Mouse (Mus musculus) heart, embryonic 10.5 days (tissue): ENCODE data around the gene Phf13. TPM values are rescaled to one million over a fixed set of nuclear protein-coding genes. Genes with fewer than 3 reads are reported as not detected.
A peak's percentile ranks its signal among the peaks of the same experiment; 100 is the strongest.

ENCODE experiments used
- DNase-seq: peaks from one replicate; pipeline ENCODE4 v3.0.0-alpha.2; 2017; ENCODE audit warnings: low spot score
- H3K27ac ChIP-seq: fragments of 300-500 bp; sonication (generic); 2 replicates; pipeline ENCODE4 v1.5.1; 2016; ENCODE audit warnings: mild to moderate bottlenecking
- H3K27me3 ChIP-seq: fragments of 300-500 bp; sonication (generic); 2 replicates; pipeline ENCODE4 v1.6.1; 2016; ENCODE audit warnings: mild to moderate bottlenecking; ENCODE audit not compliant: poor library complexity, insufficient read depth, severe bottlenecking
- H3K36me3 ChIP-seq: fragments of 300-500 bp; sonication (generic); 2 replicates; pipeline ENCODE4 v1.6.1; 2016; ENCODE audit warnings: mild to moderate bottlenecking, moderate library complexity
- H3K4me1 ChIP-seq: fragments of 300-500 bp; sonication (generic); 2 replicates; pipeline ENCODE4 v1.6.1; 2016; ENCODE audit warnings: mild to moderate bottlenecking
- H3K4me3 ChIP-seq: fragments of 300-500 bp; sonication (generic); 2 replicates; pipeline ENCODE4 v1.5.1; 2016; ENCODE audit warnings: mild to moderate bottlenecking, moderate library complexity
- H3K9me3 ChIP-seq: fragments of 300-500 bp; sonication (generic); 2 replicates; pipeline ENCODE4 v1.6.1; 2016; ENCODE audit warnings: mild to moderate bottlenecking, moderate library complexity
- WGBS: fragments of 180-500 bp; shearing (Covaris S2); methylation state at CpG from one replicate; pipeline ENCODE4 v1.1.7; 2016; 5-methylcytosine and 5-hydroxymethylcytosine counted together
- polyA plus RNA-seq: library from polyadenylated mRNA; unstranded; fragments of >200 nt; fragmentation: Nextera tagmentation; extraction: Ambion mirVana; gene quantifications from 2 replicates; pipeline ENCODE4 v1.2.1, GENCODE M21; 2016

Phf13 gene
- polyA plus RNA-seq, 1 experiment from 2014 or later = 26.2 TPM

GRCm38 (mm10) chr4:152027524-152027923 lies 31.5 kb upstream of the Phf13 start, which contains the start of gene Zbtb48:
Zbtb48 (minus strand) TSS chr4:152027671.
- Histone ChIP-seq H3K36me3 (peaks cover 26% of the 10 kb centered on the region), H3K4me3 (peak within 1 kb of the TSS; percentile 85), H3K4me1 (peaks cover 45% of the 10 kb centered on the region), H3K9me3 (no peaks in the 10 kb centered on the region), H3K27ac (peak within 1 kb of the TSS; percentile 90), H3K27me3 (peaks cover 17% of the 10 kb centered on the region; the same call in 1 of the 2 replicates)
- WGBS = under 1% methylated on average over 35 of the region's 35 CpGs
- DNase-seq = peak; percentile 99

GRCm38 (mm10) chr4:152026751-152027508 lies 30.9 kb upstream of the Phf13 start:
- Histone ChIP-seq H3K36me3 (peaks cover 32% of the 10 kb centered on the region), H3K27ac (peak overlapping the region; percentile 90), H3K4me1 (peaks cover 42% of the 10 kb centered on the region), H3K4me3 (peak overlapping the region; percentile 85), H3K9me3 (no peaks in the 10 kb centered on the region), H3K27me3 (peaks cover 11% of the 10 kb centered on the region; the same call in 1 of the 2 replicates)
- WGBS = 2% methylated on average over 39 of the region's 41 CpGs
- DNase-seq = peak; percentile 81

GRCm38 (mm10) chr4:152024525-152024924 lies 28.5 kb upstream of the Phf13 start:
- H3K4me3 ChIP-seq = no peak overlapping the region
- H3K4me1 ChIP-seq = peaks cover 43% of the 10 kb centered on the region
- H3K36me3 ChIP-seq = peaks cover 56% of the 10 kb centered on the region
- no peak for DNase-seq
- H3K9me3 ChIP-seq = no peaks in the 10 kb centered on the region
- no peak overlapping the region for H3K27ac ChIP-seq
- 89% methylated on average over 11 of the region's 11 CpGs for WGBS
- no peaks in the 10 kb centered on the region for H3K27me3 ChIP-seq

- H3K4me3 ChIP-seq = no peak overlapping the region
- H3K27ac ChIP-seq = no peak overlapping the region
- WGBS = 88% methylated on average over 8 of the region's 8 CpGs
- no peaks in the 10 kb centered on the region for H3K27me3 ChIP-seq
- H3K4me1 ChIP-seq = peaks cover 32% of the 10 kb centered on the region
- DNase-seq = no peak
- peaks cover 76% of the 10 kb centered on the region for H3K36me3 ChIP-seq
- H3K9me3 ChIP-seq = no peaks in the 10 kb centered on the region
These were observed 26.4 kb upstream of the Phf13 start for GRCm38 (mm10) chr4:152022506-152022905.

GRCm38 (mm10) chr4:152021568-152022097 lies 25.6 kb upstream of the Phf13 start:
- no peaks in the 10 kb centered on the region for H3K27me3 ChIP-seq
- 76% methylated on average over 12 of the region's 12 CpGs for WGBS

GRCm38 (mm10) chr4:152020024-152020423 lies 24.0 kb upstream of the Phf13 start:
- no peak overlapping the region for H3K4me3 ChIP-seq
- 92% methylated on average over 21 of the region's 21 CpGs for WGBS
- no peaks in the 10 kb centered on the region for H3K27me3 ChIP-seq
- H3K36me3 ChIP-seq = peaks cover 96% of the 10 kb centered on the region
- H3K4me1 ChIP-seq = peaks cover 16% of the 10 kb centered on the region
- DNase-seq = no peak
- no peaks in the 10 kb centered on the region for H3K9me3 ChIP-seq
- H3K27ac ChIP-seq = no peak overlapping the region

More at GRCm38 (mm10) chr4:152021568-152022097, 25.6 kb upstream of the Phf13 start:
- Histone ChIP-seq H3K4me1 (peaks cover 28% of the 10 kb centered on the region), H3K36me3 (peaks cover 85% of the 10 kb centered on the region), H3K27ac (no peak overlapping the region), H3K9me3 (no peaks in the 10 kb centered on the region), H3K4me3 (no peak overlapping the region)
- DNase-seq = no peak

- H3K27ac ChIP-seq = no peak overlapping the region
- H3K27me3 ChIP-seq = no peaks in the 10 kb centered on the region
- H3K9me3 ChIP-seq = no peaks in the 10 kb centered on the region
- 84% methylated on average over 6 of the region's 6 CpGs for WGBS
- H3K4me3 ChIP-seq = no peak overlapping the region
- DNase-seq = no peak
- peaks cover 100% of the 10 kb centered on the region for H3K36me3 ChIP-seq
- H3K4me1 ChIP-seq = peaks cover 15% of the 10 kb centered on the region; the same call in 1 of the 2 replicates
These were observed 23.0 kb upstream of the Phf13 start for GRCm38 (mm10) chr4:152019073-152019472.

- Histone ChIP-seq H3K4me3 (peak overlapping the region; percentile 96), H3K27me3 (no peaks in the 10 kb centered on the region), H3K4me1 (peaks cover 58% of the 10 kb centered on the region), H3K27ac (peak overlapping the region; percentile 39; the same call in 1 of the 2 replicates), H3K9me3 (no peaks in the 10 kb centered on the region), H3K36me3 (peaks cover 68% of the 10 kb centered on the region)
- WGBS = 75% methylated on average over 12 of the region's 12 CpGs
- DNase-seq = no peak
These were observed 17.2 kb upstream of the Phf13 start for GRCm38 (mm10) chr4:152013036-152013813.

GRCm38 (mm10) chr4:152012109-152012508 lies 16.1 kb upstream of the Phf13 start:
- H3K27ac ChIP-seq = peak overlapping the region; percentile 10
- WGBS = 80% methylated on average over 16 of the region's 16 CpGs
- H3K27me3 ChIP-seq = no peaks in the 10 kb centered on the region
- peaks cover 56% of the 10 kb centered on the region for H3K36me3 ChIP-seq
- no peaks in the 10 kb centered on the region for H3K9me3 ChIP-seq
- H3K4me3 ChIP-seq = peak overlapping the region; percentile 96
- H3K4me1 ChIP-seq = peaks cover 68% of the 10 kb centered on the region
- no peak for DNase-seq

- no peak for DNase-seq
- H3K36me3 ChIP-seq = peaks cover 48% of the 10 kb centered on the region
- 57% methylated on average over 8 of the region's 8 CpGs for WGBS
- H3K27ac ChIP-seq = peak overlapping the region; percentile 95
- H3K27me3 ChIP-seq = no peaks in the 10 kb centered on the region
- H3K9me3 ChIP-seq = no peaks in the 10 kb centered on the region
- peaks cover 76% of the 10 kb centered on the region for H3K4me1 ChIP-seq
- peak overlapping the region; percentile 96 for H3K4me3 ChIP-seq
These were observed 15.2 kb upstream of the Phf13 start for GRCm38 (mm10) chr4:152011171-152011760.

- H3K4me3 ChIP-seq = peak overlapping the region; percentile 96
- no peak for DNase-seq
- H3K27me3 ChIP-seq = no peaks in the 10 kb centered on the region
- H3K4me1 ChIP-seq = peaks cover 72% of the 10 kb centered on the region
- peak overlapping the region; percentile 95 for H3K27ac ChIP-seq
- WGBS = 5% methylated on average over 13 of the region's 13 CpGs
- H3K9me3 ChIP-seq = no peaks in the 10 kb centered on the region
- H3K36me3 ChIP-seq = peaks cover 42% of the 10 kb centered on the region
These were observed 14.7 kb upstream of the Phf13 start for GRCm38 (mm10) chr4:152010707-152011134.

- 1% methylated on average over 10 of the region's 10 CpGs for WGBS
- peak overlapping the region; percentile 95 for H3K27ac ChIP-seq
- peak; percentile 93 for DNase-seq
- H3K9me3 ChIP-seq = no peaks in the 10 kb centered on the region
- H3K4me1 ChIP-seq = peaks cover 72% of the 10 kb centered on the region
- H3K4me3 ChIP-seq = peak overlapping the region; percentile 96
- no peaks in the 10 kb centered on the region for H3K27me3 ChIP-seq
- H3K36me3 ChIP-seq = peaks cover 37% of the 10 kb centered on the region
These were observed 14.1 kb upstream of the Phf13 start for GRCm38 (mm10) chr4:152010091-152010706.
